Mouse (Mus musculus) heart, postnatal 0 days (tissue): ENCODE data around the gene Vasn.
A peak's percentile ranks its signal among the peaks of the same experiment; 100 is the strongest.

Experiments
- CTCF ChIP-seq: IDR thresholded peaks from 2 replicates; pipeline ENCODE4 v1.5.1; 2016; ENCODE audit warnings: antibody characterized with exemption, control low read depth, low read depth
- EP300 ChIP-seq: IDR thresholded peaks from 2 replicates; pipeline ENCODE4 v1.6.1; 2016; ENCODE audit warnings: antibody characterized with exemption, low read depth

GRCm38 (mm10) chr16:4652707-4653416, 13.1 kb downstream of the Vasn start:
- TF ChIP-seq CTCF: no peak
- peak; percentile 82; the same call in 1 of the 2 replicates for TF ChIP-seq EP300
